Mouse (Mus musculus) MEL-GATA-1-ER (cell line): ENCODE data around the gene Tmem88.

ENCODE experiments used
- DNase-seq: peaks from one replicate; pipeline ENCODE4 v3.0.0-alpha.2; 2012; ENCODE audit warnings: low read depth; ENCODE audit errors: extremely low read depth

Tmem88 gene

DNA sequence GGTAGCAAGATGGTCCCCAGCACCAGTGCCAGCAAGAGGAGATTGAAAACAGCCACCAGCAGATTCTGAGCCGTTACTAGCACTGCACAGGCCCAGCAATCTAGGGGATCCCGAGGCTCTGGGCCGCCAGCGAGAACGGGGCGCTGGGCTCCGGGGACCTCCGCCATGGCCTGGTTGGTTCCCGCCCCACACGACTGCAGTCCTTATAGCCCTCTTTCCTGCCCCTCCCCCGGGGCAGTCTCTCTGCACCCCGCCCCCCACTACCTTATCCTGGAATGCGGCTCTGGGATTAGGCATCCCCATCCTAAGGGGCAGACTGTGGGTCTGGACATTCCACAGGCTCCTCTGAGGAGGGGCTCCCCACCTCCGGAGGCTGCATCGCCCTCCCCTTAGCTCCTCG, at the start of gene Tmem88:
Gene Tmem88 (minus strand): TSS at position 176 of the 400 bp plus-strand sequence.
- no peak for DNase-seq

DNA sequence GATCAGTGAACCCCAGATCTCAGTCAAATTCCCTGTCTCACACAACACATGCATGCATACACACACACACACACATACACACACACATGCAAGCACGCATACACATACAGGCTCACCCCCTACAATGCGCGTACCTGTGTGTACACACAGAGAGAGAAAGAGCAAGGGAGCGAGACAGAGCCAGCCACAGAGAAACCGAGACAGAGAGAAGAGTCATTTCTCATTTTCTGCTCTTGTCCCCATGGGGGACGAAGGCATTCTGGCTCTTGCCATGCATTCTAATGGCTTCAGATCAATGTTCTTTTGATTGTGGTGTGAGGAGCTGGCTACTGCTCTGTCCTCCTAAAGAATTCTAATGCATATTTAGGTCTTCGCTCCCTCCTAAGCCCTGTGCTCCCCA, 49.3 kb upstream of the Tmem88 start:
- DNase-seq, result no peak

DNA sequence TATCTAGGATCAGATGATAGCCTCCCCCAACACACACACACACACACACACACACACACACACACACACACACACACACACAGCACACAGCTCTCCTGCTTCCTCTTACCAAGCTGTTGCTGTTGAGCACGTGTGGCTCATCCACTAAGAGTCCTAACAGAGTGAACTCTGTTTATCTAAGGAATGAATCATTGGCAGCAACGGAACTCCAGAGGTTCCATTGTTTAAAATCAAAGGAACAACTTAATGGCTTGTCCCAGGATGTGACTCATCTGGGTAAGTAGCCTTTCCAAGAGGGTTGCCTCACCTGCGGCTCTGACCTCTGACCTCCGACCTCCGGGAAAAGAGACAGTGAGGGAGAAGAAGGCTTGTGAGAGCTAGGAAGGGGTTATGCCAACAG, 45.3 kb upstream of the Tmem88 start:
- no peak for DNase-seq

DNA sequence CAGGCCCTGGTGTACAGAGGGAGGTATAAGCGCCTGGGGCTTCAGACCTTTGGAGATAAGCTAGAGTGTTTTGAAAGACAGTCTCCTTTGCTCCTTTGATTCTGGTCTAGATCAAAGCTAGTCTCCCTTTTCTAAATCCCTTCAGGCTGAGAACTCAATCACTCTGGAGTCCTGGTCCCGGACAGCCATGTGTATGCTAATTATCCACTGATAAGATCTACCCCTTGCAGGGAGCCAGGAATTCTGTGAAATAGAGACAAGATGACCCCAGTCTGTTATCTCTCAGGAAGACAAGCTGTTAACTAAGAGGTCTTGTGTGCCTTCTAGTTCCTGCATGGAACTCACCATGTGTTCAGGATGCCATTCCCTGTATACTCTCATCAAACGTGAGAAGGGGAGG, 39.3 kb upstream of the Tmem88 start:
- DNase-seq, result no peak

DNA sequence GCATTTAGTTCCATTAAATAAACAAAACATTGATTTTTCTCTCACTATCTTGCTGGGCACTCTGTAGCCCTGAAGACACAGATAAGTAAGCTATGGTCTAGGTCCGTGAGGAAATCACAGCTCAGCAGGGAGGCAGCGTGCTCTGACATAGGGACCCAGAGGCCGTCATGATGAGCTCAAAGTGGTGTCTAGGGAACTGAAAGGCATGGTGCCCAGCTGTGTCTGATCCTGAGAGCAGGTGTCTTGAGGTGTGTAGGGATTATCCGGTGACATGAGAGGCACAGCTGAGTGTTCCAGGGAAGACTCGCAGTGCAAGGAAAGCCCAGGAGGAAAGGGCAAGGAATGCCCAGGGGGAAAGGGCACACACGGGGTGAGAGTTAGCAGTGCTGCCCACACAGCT, 35.2 kb upstream of the Tmem88 start:
- no peak for DNase-seq

GRCm38 (mm10) chr11:69432640-69432982, 34.6 kb upstream of the Tmem88 start:
- DNase-seq, result no peak

GRCm38 (mm10) chr11:69431829-69432639, 34.0 kb upstream of the Tmem88 start:
- no peak for DNase-seq

- no peak for DNase-seq
Measured at GRCm38 (mm10) chr11:69430631-69431030, 32.6 kb upstream of the Tmem88 start.

DNA sequence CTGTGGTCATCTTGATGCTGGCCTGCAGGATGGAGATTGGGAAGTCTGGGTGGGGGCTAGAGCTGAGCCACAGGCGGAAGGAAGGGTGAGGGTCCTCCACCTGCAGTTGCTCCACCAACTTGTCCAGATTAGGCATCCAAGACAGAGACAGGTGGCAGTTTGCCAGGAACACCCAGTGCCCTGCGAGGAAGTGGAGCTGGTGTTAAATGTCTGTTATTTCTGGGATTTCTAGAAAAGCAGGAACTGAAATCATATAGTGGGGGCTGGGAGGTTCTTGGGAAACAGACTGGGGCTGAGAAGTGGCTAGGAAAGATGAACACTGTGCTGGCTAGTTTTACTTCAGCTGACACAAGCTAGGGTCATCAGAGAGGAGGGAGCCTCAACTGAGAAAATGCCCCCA, 31.3 kb upstream of the Tmem88 start:
- DNase-seq, result no peak

DNA sequence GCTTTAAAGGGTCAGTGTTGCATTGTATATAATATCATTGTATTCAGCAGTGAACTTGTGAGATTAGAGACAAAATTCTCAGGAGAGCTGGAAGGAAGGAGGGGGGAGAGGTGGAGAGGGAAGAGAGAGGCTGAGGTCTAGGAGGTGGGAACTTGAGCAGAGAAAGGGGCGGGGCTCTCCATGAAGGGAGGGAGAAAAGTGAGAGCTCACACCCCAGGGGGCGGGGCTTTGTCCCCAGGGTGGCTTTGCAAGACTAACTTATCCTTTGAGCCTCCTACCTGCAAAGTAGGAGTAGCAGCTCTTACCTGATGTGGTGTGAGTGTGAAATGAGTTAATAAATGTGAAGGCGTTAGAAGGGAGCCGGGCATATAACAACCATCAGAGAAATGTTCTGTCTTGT, 30.7 kb upstream of the Tmem88 start:
- DNase-seq, result no peak

DNA sequence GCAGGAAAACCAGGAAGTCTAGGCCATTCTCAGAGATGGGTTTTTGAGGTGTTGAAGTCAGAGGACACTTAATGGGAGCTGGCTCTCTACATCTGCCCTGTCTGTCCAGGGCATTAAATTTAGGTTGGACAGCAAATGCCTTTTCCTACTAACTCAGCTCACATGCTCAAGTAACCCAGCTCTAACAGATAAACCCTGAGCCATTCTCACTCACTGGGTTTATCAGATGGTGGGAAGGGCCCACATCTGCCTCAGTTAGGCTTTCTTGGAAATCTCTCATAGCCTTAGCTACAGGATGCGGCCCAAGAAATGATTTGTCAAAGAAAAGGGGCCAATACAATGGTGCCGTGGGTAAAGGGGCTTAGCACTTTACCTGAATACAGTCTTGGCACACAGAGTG, 28.2 kb upstream of the Tmem88 start:
- no peak for DNase-seq

DNA sequence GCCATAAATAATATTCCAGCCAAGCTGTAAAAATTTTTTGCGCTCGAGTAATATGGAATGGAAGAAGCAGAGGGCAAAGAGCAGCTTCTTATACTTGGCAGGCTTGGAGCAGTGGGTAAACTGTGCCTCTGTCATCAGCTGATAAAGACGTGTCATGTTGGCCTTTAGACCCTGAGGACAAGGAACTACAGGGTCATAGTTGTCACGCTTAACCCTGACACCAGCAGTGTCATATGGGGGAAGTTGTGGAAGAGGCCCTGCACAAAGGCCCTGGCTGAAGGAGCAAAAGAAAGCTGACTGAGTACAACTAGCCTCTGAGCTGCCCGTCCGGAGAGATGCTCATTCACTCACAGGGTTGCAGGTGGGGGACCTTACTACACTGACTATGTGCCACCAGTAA, 25.9 kb upstream of the Tmem88 start:
- DNase-seq, result no peak

- DNase-seq, result no peak
Measured at GRCm38 (mm10) chr11:69422842-69423241, 24.8 kb upstream of the Tmem88 start.

GRCm38 (mm10) chr11:69421131-69421977, 23.3 kb upstream of the Tmem88 start:
- no peak for DNase-seq

DNA sequence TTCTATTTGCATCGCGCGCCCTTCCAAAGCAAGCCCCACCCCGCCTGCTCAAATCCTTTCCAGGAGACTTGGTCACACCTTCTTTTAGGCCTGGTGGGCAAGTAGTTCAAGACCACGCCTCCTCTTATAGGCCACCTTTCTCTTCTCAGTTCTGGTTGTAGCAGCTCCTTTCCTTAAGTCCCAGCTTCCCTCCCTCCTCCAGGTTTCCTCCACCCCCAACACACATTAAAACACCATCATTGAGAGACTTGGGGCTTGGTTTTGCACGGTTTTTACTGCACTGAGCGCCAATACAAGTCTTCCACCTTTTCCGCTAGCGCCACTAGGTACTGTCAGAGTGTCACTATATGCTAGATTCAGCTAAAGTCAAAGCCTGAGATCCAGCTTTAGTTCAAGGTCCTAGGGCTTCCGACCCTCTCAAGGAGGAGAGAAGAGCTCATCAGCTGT, 22.5 kb upstream of the Tmem88 start:
- no peak for DNase-seq

GRCm38 (mm10) chr11:69419813-69420553, 21.9 kb upstream of the Tmem88 start:
- DNase-seq, result no peak

- DNase-seq, result no peak
Measured at GRCm38 (mm10) chr11:69419443-69419812, 21.4 kb upstream of the Tmem88 start.

GRCm38 (mm10) chr11:69418481-69419442, 20.7 kb upstream of the Tmem88 start:
- DNase-seq, result peak; percentile 96

DNA sequence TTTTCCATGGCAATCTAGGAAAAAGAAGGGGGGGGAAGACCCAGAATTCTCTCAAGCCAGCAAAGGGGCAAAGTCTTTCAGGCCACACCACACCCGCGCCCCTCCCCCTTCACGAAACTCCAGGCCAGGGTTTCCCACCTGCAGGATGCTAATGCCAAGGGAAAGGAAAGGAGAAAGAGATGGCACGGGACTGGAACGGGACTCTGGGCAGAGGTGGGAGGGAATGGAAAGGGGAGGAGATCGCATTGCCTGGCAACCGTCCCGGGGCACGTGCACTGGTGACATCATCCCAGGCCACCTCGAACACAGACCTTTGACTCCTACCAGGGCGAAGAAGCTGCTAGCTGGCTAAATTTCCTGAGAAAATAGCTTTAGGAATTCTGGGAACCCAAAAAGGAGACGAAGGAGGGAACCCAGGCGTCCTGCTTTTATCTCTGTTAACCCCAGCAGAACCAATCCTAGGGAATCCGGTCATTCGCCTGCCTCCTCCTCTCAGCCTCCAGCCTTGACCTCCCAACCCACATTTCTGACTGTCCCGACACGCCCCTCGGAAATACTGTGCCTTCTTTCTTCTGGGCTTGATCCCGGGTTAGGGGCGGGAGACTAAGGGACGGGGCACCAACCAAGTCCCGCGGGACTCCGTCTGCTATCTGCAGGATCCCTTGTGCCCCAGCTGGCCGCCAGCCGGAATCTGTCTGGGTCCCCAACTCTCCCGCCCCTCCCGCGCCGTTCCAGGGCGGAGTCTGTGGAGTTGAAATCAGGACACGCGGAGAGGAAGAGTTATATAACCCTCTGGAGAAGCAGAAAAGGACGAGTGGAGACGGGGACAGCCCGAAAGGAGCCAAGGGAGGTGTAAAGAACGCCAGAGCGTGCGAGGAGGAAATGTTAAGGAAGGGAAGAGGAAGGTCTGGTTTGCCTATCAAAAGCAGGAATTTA, 19.7 kb upstream of the Tmem88 start:
- no peak for DNase-seq
